Mouse (Mus musculus) c-Kit-positive CD71-positive TER-119-positive erythroid progenitor cells, embryonic 14.5 days (primary cell): ENCODE results near the gene Slamf9.
A peak's percentile ranks its signal among the peaks of the same experiment; 100 is the strongest.

Source experiments
- DNase-seq: peaks from one replicate; pipeline ENCODE4 v3.0.0-alpha.2; 2013; ENCODE audit warnings: low spot score

Slamf9 gene

GRCm38 (mm10) chr1:172513525-172514212 is 38.5 kb downstream of the Slamf9 start:
- DNase-seq, result no peak

- DNase-seq, result no peak
Observed at GRCm38 (mm10) chr1:172514213-172514529, 39.0 kb downstream of the Slamf9 start.

- no peak for DNase-seq
Observed at GRCm38 (mm10) chr1:172514551-172515268, 39.6 kb downstream of the Slamf9 start.

- no peak for DNase-seq
Observed at GRCm38 (mm10) chr1:172515396-172515795, 40.2 kb downstream of the Slamf9 start.

- no peak for DNase-seq
Observed at GRCm38 (mm10) chr1:172518013-172518412, 42.9 kb downstream of the Slamf9 start.

GRCm38 (mm10) chr1:172519644-172520043 is 44.5 kb downstream of the Slamf9 start:
- no peak for DNase-seq

- no peak for DNase-seq
Observed at GRCm38 (mm10) chr1:172520576-172521440, 45.6 kb downstream of the Slamf9 start, which contains the start of gene Cfap45. Gene Cfap45, plus strand, starts transcription at chr1:172520801.

GRCm38 (mm10) chr1:172522524-172522923 is 47.4 kb downstream of the Slamf9 start:
- no peak for DNase-seq

GRCm38 (mm10) chr1:172523699-172524101 is 48.5 kb downstream of the Slamf9 start:
- DNase-seq, result no peak

GRCm38 (mm10) chr1:172525027-172525764 is 50.0 kb downstream of the Slamf9 start:
- DNase-seq, result no peak

- DNase-seq, result no peak
Observed at GRCm38 (mm10) chr1:172525971-172526370, 50.8 kb downstream of the Slamf9 start.

- DNase-seq, result peak; percentile 34
Observed at GRCm38 (mm10) chr1:172526380-172527081, 51.4 kb downstream of the Slamf9 start.

GRCm38 (mm10) chr1:172527431-172527830 is 52.3 kb downstream of the Slamf9 start:
- DNase-seq, result no peak
